Mouse (Mus musculus) olfactory bulb, adult 2 months (tissue): ENCODE measurements around the gene Pdcd1.

Experiments used
- CTCF ChIP-seq: fragments of 200-500 bp; IDR thresholded peaks from 2 replicates; pipeline ENCODE4 v1.5.1; 2012; ENCODE audit warnings: low read depth, mild to moderate bottlenecking, low read length, moderate library complexity; ENCODE audit not compliant: insufficient read depth
- POLR2A ChIP-seq: fragments of 200-500 bp; IDR thresholded peaks from 2 replicates; pipeline ENCODE4 v1.6.1; 2012; ENCODE audit warnings: mild to moderate bottlenecking, low read depth, low read length, moderate library complexity; ENCODE audit not compliant: insufficient read depth

DNA sequence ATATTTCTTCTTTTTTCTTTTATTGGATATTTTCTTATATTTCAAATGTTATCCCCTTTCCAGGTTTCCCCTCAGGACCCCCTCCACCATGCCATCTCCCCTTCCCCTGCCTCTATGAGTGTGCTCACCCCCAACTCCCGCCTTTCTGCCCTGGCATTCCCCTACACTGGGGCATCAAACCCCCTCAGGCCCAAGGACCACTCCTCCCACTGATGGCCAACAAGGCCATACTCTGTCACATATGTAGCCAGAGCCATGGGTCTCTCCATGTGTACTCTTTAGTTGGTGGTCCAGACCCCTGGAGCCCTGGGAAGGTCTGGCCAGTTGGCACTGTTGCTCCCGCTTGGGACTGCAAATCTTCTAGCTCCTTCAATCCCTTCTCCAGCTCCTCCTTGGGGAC is 5.0 kb upstream of the Pdcd1 start:
- TF ChIP-seq CTCF (no peak), POLR2A (no peak)
